Mouse (Mus musculus) thymus, adult 18-20 months (tissue): ENCODE data around the gene Nme6.
A peak's percentile ranks its signal among the peaks of the same experiment; 100 is the strongest.
"Not testable (repeated sequence)": the region's sequence is repeated elsewhere in the genome, so short reads cannot be mapped to it uniquely, and the experiment has no call there.

Experiments used
- DNase-seq, 2 experiments: peaks; one replicate each; pipeline ENCODE4 v3.0.0; 2022; ENCODE audit warnings: mixed read lengths in 2 of 2

Nme6 gene

DNA sequence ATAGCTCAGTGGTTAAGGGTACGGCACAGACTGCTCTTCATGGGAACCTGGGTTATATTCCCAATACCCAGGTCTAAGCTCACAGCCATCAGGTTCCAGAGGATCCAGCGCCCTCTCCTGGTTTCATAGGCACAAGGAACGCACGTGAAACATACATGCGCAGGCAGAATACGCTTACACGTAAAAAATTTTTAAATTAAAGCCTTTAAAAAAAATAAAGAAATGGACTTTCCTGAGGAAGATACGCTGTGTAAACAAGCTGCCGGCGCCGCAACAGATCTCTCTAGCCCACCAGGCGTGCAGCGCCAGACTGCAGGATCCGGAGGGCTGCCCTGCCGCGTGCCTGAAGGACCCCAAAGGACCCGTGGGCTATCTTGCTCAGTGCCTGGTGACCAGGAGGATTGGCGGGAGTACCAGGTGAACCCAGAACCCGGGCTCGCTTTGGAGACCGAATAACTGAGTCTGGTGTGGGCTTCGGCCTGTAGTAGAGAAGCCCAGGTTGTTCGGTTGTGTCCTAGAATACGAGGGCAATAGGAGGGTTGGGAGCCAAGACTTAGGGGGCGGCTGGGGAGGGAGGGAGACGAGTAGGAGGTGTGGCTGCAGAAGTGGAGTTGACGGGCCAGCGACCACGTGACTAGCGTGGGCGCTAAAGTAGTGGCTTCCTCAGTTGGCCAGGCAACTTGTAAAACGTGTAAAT lies at the start of gene Nme6:
Gene Nme6 (plus strand): TSS at position 359 of the 697 bp plus-strand sequence.
- peak; percentile 56 to 66 for DNase-seq

GRCm38 (mm10) chr9:109790570-109790969 lies 42.0 kb upstream of the Nme6 start, which contains the start of gene Fbxw27:
Gene Fbxw27, minus strand, starts transcription at chr9:109790670.
- DNase-seq, result not testable (repeated sequence)

DNA sequence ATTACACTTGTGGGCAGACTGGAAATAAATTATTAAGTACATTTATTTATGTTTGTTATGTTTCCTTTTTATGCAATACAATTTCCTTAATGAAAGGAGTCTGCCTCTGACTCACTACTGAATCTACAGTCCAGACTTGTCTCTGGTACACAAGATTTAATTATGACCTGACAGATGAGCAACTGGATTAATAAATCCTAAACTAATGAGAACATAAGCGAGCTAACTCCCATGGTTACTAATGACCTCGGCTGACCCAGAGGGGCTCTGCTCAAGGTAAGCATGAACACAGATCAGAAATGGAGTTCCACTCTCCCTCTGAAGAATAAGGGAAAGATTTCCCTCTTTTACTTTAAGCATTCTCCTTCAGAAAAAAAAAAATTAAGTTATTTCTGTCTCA lies 37.3 kb upstream of the Nme6 start:
- no peak for DNase-seq

- DNase-seq, result no peak
Observed at GRCm38 (mm10) chr9:109795811-109796210, 36.7 kb upstream of the Nme6 start.

DNA sequence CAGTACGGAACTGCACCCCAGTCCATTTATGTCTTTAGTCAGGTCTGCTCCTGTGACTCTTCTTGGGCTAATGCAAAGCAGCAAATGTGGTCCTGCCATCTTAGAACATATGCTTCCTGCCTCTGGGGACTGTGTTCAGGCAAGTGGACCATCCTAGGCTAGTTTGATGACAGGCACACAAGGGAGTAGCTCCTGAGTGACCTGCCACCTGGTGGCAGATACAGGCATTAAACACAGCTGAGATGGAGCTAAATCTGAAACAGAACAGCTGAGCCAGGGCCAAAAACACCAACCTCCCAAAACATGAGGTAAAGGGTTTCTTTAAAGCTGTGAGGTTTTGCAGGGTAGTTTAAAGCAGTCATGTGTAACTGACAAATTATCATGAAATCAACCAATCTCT lies 34.5 kb upstream of the Nme6 start:
- no peak for DNase-seq

DNA sequence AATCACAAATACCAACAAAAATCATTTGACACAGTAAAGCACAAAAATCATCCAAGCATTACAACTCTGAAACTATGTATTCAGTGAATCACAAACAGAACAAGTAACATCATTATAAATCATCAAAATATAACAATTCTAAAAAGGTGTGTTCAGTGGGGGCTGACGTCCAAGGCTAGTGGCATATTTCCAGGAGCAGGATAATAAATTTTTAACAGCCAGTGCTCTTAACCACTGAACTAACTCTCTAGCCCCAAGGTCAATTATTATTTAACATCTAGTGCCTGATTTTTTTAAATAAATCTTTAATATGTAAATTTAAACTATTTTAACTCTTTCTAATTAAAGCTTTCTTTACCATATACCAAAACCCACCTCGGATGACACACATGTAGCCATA lies 27.0 kb upstream of the Nme6 start:
- not testable (repeated sequence) for DNase-seq

DNA sequence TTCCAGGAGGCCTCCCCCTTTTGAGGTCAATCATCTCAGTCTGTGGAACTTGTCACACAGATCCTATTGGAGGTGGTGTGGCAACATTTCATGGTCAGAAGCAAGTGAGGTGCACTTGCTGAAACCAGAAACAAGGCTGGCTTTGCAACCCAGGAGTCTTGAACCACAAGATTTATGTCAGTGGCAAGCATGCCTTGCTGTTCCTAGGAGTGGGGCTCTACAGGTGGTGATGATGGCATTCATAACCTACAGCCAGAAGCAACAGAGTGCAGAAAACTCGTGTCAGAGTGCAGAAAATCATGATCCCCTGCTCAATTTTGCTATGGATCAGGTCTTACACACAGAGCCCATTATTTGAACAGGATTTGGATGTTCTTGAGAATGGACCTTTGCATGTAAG lies 26.3 kb upstream of the Nme6 start:
- DNase-seq, result no peak

GRCm38 (mm10) chr9:109806695-109807293 lies 25.8 kb upstream of the Nme6 start:
- DNase-seq, result no peak

DNA sequence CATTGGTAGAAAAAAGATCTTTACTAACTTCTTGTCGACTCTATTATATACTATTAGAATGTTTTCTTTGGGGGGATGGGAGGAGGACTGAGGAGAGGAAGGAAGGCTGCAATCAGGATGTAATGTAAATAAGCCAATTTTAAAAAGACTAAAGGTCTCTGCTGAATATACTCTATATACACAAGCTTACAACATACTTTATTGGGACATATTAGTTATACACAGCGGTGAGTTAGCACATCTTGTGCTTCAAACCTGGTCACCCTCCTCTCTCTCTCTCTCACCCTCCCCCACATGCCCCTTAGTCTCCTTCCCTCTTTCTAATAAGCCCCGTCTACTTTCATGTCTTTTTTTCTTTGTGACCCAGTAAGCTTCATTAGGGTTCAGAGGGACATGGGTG lies 24.7 kb upstream of the Nme6 start:
- no peak for DNase-seq

- no peak for DNase-seq
Observed at GRCm38 (mm10) chr9:109811980-109812379, 20.6 kb upstream of the Nme6 start, which contains the start of gene Spink8. Gene Spink8, plus strand, starts transcription at chr9:109812280.

DNA sequence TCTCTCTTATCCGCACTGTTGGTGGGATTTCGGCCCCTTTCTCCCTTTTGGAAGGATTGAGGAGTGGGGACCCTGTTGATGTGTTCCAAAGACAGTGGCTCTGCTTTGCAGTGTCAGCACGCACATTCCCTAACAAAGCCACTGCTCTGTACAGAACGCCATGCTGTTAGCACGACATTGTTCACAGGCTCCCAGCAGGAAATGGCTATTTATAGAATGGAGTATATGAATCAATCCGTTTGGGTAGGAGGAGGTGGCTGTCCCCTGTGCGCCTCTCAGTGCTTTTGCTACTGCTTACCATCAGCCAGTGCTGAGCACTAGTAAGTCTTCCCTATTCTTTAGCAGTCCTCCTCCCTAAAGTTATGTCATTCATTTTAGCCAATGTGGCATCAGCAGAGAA lies 19.1 kb upstream of the Nme6 start:
- no peak for DNase-seq

DNA sequence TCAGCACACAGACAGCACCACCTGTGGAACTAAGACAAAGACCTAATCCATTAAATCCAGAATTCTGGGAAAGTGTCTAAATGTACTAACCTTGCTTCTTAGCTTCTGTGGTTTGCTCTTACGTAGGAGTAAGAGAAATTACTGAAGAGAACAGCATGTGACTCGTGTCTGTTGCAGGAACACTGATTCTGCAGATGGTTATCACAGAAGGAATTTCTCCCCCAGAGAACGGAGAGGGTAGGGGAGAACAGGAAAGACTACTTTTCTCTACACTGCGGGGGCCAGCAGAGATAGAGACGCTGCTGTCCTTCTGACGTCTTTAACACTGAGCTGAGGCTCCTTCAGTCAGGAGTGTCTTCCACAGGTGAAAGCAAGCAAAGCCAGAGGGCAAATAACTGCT lies 16.2 kb upstream of the Nme6 start:
- no peak for DNase-seq

- no peak for DNase-seq
Observed at GRCm38 (mm10) chr9:109825739-109826138, 6.8 kb upstream of the Nme6 start.

- DNase-seq, result no peak
Observed at GRCm38 (mm10) chr9:109826181-109826580, 6.4 kb upstream of the Nme6 start.

DNA sequence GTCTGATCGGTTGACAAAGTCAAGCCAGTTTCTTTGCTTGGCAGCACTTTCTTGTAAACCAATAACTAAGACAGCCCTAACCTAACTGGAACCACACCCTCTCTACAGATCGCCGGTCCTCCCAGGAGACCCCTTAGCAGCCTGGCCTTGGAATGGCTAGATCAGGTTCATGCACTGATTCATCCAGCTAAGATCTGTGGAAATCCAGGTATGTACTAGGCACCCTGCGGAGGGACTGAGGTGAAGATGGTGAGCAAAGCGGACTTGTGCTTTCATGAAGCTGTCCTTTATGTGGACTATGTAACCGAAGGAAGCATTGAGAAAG lies 501 bp downstream of the Nme6 start:
- peak in 1 of 2 experiments; percentile 4 for DNase-seq

GRCm38 (mm10) chr9:109849312-109849758 lies 16.8 kb downstream of the Nme6 start, which contains the start of gene Camp:
Gene Camp, minus strand, starts transcription at chr9:109849617.
- DNase-seq, result no peak

DNA sequence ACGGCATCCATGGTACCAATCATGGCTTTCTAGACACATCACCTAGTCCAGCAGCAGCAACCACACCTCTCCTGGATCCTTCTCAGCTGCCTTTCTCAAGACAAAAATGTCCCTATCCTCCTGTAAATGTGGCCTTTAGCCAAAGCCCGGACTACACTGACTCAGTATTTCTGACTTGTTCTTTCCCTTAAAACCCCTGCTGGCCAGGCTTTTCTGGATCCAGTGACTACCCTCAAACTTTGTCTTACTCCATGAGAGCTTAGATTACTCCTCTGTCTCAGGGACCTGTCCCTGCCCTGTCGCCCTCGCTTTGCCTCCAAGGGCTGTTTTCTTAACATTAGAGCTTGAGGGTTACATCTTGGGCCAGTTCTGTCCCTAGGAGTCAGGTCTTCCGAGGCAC lies 17.6 kb downstream of the Nme6 start:
- DNase-seq, result no peak

- DNase-seq, result no peak
Observed at GRCm38 (mm10) chr9:109854341-109854740, 21.8 kb downstream of the Nme6 start.

- DNase-seq, result no peak
Observed at GRCm38 (mm10) chr9:109855947-109856346, 23.4 kb downstream of the Nme6 start.

- peak; percentile 46 to 47 for DNase-seq
Observed at GRCm38 (mm10) chr9:109862397-109863044, 30.0 kb downstream of the Nme6 start.

DNA sequence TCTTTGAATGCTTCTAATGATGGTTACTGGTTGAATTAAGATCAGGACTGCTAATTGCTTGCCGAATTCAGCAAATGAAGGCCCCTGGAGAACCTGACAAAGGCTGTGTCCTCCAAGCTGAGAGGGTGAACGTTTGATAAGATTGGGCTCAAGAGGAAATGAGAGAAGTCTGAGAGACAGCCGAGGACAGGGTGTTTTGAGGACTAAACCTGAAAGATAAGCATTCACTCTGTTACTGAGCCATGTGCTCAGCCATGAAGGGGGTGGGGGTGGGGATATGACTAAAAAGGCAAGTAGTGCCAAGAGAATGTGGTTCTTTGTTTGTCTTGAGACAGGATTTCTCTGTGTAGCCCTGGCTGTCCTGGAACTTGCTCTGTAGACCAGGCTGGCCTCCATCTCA lies 30.5 kb downstream of the Nme6 start:
- no peak for DNase-seq

- DNase-seq, result no peak
Observed at GRCm38 (mm10) chr9:109866218-109866617, 33.7 kb downstream of the Nme6 start.

DNA sequence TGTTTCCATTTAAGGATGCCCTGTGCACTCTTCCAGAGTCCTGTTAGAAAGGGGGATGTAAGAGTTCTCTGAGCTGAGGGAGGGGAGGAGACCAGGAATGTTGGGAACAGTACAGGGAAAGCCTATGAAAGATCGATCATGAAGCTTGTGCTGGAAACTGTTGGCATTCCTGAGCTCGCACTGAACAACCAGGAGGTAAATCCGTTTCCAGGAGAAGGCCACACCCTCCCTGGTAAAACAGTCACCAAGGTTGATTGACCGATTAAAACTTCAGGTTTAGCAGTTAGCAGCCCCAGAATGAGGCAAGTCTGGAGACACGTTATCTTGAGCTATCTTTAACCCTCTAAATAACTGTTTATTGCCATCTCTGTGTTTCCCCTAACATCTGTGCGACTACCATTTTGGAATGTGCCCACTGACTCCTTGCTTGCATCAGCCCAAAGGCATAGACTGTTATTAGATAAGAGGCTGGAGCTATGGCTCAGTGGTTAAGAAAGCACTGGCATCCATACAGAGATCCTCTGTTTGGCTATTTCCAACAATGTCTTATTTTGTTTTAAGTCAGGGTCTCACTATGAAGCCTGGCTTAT lies 38.5 kb downstream of the Nme6 start:
- no peak for DNase-seq
